8 mouse cellular contexts compared by ENCODE assay signal in genomic region chr3:89270051-89270755, GRCm38 (mm10). TPM values are rescaled to one million over a fixed set of nuclear protein-coding genes. Genes with fewer than 3 reads are reported as not detected.
DNase-seq lines count a peak whose midpoint lies in the region; ATAC-seq lines count a peak whose summit lies in the region.

Slc50a1 (minus strand) TSS chr3:89270570.

- H3K4me1 ChIP-seq in embryonic facial prominence, embryonic 13.5 days, result peaks cover 43% of the 10 kb centered on the region

- no peaks in the 10 kb centered on the region for H3K9me3 ChIP-seq in embryonic facial prominence, embryonic 13.5 days

- H3K36me3 ChIP-seq in embryonic facial prominence, embryonic 13.5 days, result peaks cover 25% of the 10 kb centered on the region

- H3K4me3 ChIP-seq in embryonic facial prominence, embryonic 13.5 days, result peak within 1 kb of the TSS; percentile 59

- WGBS in embryonic facial prominence, embryonic 13.5 days, result 3% methylated on average over 39 of the region's 39 CpGs

- ATAC-seq in embryonic facial prominence, embryonic 13.5 days (ENCODE audit: insufficient number of reproducible peaks, insufficient read depth, low FRiP score, low TSS enrichment, low read depth), result peak; percentile 38
- ATAC-seq in monocyte, adult 5-6 weeks (replicated peaks; ENCODE audit: insufficient number of reproducible peaks, low FRiP score, low TSS enrichment, poor library complexity, severe bottlenecking), result peak; percentile 65; the same call in 1 of the 2 replicates

- DNase-seq in layer of hippocampus, adult 11-12 months (ENCODE audit: low spot score), result peak; percentile 80
- DNase-seq in layer of hippocampus, adult 9-10 months (ENCODE audit: low spot score), result no peak
- peak; percentile 88 for DNase-seq in heart, adult 8-10 months (ENCODE audit: low spot score)
- DNase-seq in kidney, adult 8-10 months, result peak; percentile 80 to 83
- DNase-seq in liver, result peak; percentile 79
- DNase-seq in spleen, postnatal 4 days (ENCODE audit: low spot score in 2 of 2), result peak; percentile 74 to 90

- H3K27ac ChIP-seq in embryonic facial prominence, embryonic 13.5 days, result peak within 1 kb of the TSS; percentile 88

- H3K9ac ChIP-seq in embryonic facial prominence, embryonic 13.5 days, result peak within 1 kb of the TSS; percentile 83

- H3K27me3 ChIP-seq in embryonic facial prominence, embryonic 13.5 days, result no peaks in the 10 kb centered on the region

- peak within 1 kb of the TSS; percentile 78 for H3K4me2 ChIP-seq in embryonic facial prominence, embryonic 13.5 days

RNA-seq across cellular contexts. Expression of gene Slc50a1, which starts in this region (rescaled TPM):
- 67.4 and 68.6 TPM in 2 replicates for polyA plus RNA-seq in embryonic facial prominence, embryonic 13.5 days (2015; fragmentation: Nextera tagmentation; extraction: Ambion mirVana)
- total RNA-seq in heart, adult 8-10 months (2022), result 10 to 100 TPM; 16.6 to 27.0 (median 21.0) TPM
- 58.3 to 94.6 TPM (median 67.9 TPM) in 3 replicates for total RNA-seq in monocyte, adult 5-6 weeks (2017)
